Mouse (Mus musculus) ovary, adult 10 weeks (tissue): ENCODE data around the gene Atg2b. TPM values are rescaled to one million over a fixed set of nuclear protein-coding genes. Genes with fewer than 3 reads are reported as not detected.

Experiments
- polyA plus RNA-seq: library from polyadenylated mRNA; stranded (reverse); fragments of 350-450 nt; fragmentation: Illumina TruSeq; extraction: RNeasy Lipid Tissue Mini Kit (QIAGEN cat#74804); gene quantifications from one replicate; pipeline ENCODE4 v1.2.3, GENCODE M21; 2014

Atg2b gene
- polyA plus RNA-seq: 12.7 TPM

GRCm38 (mm10) chr12:105685001-105685691, at the start of gene Atg2b:
TSS of gene Atg2b (minus strand) at chr12:105685211.

GRCm38 (mm10) chr12:105705799-105706487, 20.9 kb upstream of the Atg2b start, which contains the start of gene Ak7:
TSS of gene Ak7 (plus strand) at chr12:105705976.

GRCm38 (mm10) chr12:105683933-105684901, 794 bp downstream of the Atg2b start, which contains the start of gene Gskip:
TSS of gene Gskip (plus strand) at chr12:105684829.

GRCm38 (mm10) chr12:105602581-105603210, 82.3 kb downstream of the Atg2b start, which contains the start of gene Bdkrb1:
TSS of gene Bdkrb1 (plus strand) at chr12:105603085.

Other genes starting within 250 kb of the Atg2b start
- 3.2 TPM for gene D430019H16Rik, start 231.4 kb downstream of the Atg2b start, polyA plus RNA-seq
- gene Bdkrb2, start 122.0 kb downstream of the Atg2b start, polyA plus RNA-seq: 0.14 TPM
- gene Bdkrb1, start 82.1 kb downstream of the Atg2b start, polyA plus RNA-seq: not detected
- 25.2 TPM for gene Gskip, start 382 bp downstream of the Atg2b start, polyA plus RNA-seq
- 7.1 TPM for gene Ak7, start 20.8 kb upstream of the Atg2b start, polyA plus RNA-seq
- 646 TPM for gene Papola, start 99.5 kb upstream of the Atg2b start, polyA plus RNA-seq